Mouse (Mus musculus): Measurements from ENCODE around the gene Dvl2. TPM values are rescaled to one million over a fixed set of nuclear protein-coding genes. Genes with fewer than 3 reads are reported as not detected.
"Not testable (repeated sequence)": the region's sequence is repeated elsewhere in the genome, so short reads cannot be mapped to it uniquely, and the experiment has no call there.

The Dvl2 gene
- 25.8 and 27.1 TPM in 2 replicates for polyA plus RNA-seq (2015; fragmentation: Nextera tagmentation; extraction: Ambion mirVana)

DNA sequence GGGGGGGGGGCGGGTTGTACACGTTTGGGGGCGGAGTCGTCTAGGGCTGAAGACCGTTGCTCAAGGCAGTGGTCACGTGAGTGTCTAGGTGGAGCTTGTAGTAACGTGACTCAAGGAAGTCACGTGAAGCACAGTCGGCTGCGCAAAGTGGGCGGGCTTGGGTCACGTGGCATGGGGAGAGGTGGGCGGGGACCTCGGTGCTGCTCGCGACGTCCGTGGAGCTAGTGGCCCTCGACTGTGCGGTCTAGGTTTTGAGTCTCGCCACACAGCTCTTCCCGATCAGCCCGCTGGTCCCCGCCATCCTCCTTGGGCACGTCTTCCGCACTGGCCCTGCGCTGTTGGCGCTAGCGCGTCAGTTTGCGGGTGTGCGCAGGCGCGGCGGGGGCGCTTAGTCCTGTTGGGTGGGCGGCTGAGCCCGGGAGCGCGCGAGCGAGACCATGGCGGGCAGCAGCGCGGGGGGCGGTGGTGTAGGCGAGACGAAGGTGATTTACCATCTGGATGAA, at the start of gene Dvl2:
Gene Dvl2, plus strand, starts transcription at position 200 of the 503 bp plus-strand sequence.
- peak within 1 kb of the TSS; percentile 70 for H3K4me3 ChIP-seq (replicated peaks; ENCODE audit: low read depth, low read length)
- peak within 1 kb of the TSS; percentile 78 for H3K9ac ChIP-seq (ENCODE audit: low read depth, low read length)
- H3K4me1 ChIP-seq (replicated peaks; ENCODE audit: insufficient read depth, low read length) = peaks cover 20% of the 10 kb centered on the region; the same call in 1 of the 2 replicates
- no peak for TF ChIP-seq CTCF (IDR thresholded peaks at IDR 0.05; ENCODE audit: low read depth)
- DNase-seq (ENCODE audit: low spot score) = peak; percentile 99
- H3K9me3 ChIP-seq (replicated peaks; ENCODE audit: low read length) = no peaks in the 10 kb centered on the region
- WGBS = under 1% methylated on average over 48 of the region's 48 CpGs
- H3K4me2 ChIP-seq (ENCODE audit: low read length) = peak within 1 kb of the TSS; percentile 78
- no peaks in the 10 kb centered on the region for H3K27me3 ChIP-seq (ENCODE audit: insufficient read depth, low read length)
- H3K36me3 ChIP-seq (ENCODE audit: insufficient read depth, low read length) = peaks cover 22% of the 10 kb centered on the region
- peak; percentile 47 for ATAC-seq (replicated peaks; ENCODE audit: low FRiP score, low read depth)
- H3K27ac ChIP-seq = peak within 1 kb of the TSS; percentile 89

DNA sequence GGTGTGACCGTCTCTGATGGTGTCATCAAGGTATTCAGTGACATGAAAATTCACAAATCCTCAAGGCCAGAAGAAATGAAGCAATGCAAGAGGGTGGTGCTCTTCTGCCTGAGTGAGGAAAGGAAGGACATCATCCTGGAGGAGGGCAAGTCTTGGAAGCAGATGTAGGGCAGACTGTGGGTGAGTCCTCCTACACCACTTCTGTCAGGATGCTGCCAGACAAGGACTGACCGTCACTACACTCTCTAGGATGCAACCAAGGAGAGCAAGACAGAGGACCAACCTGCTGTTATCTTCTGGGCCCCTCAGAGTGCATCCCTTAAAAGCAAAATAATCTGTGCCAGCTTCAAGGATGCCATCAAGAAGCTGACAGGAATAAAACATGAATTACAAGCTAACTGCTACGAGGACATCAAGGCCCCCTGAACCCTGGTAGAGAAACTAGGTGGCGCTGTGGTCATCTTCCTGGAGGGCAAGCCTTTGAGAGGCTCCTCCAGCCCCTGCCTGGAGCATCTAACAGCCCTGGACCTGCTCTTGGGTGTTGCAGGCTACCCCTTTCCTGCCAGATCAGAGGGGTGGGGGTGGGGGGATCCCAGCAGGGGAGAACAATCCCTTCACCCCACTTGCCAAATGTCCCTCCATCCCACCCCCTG, 49.5 kb upstream of the Dvl2 start:
- H3K27ac ChIP-seq = no peak overlapping the region
- WGBS = 44% methylated on average over 4 of the region's 4 CpGs

DNA sequence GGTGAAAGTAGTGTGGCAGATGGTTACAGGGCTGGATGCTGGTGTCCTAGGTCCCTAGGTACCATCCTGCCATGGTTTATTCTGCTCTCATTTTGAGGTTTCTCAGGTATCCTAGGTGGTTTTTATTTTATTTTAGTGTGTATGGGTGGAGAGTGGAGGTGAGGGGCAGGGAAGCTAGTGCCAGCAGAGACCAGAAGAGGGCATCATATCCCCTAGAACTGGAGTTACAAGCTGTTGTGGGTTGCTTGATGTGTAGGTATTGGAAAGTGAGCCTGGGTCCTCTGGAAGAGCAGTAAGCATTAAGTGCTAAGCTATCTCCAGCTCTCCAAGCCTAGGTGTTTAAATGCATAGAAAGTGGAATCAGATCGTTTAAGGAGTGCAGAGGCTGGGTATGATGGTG, 48.1 kb upstream of the Dvl2 start:
- 36% methylated on average over 1 of the region's 1 CpGs for WGBS
- TF ChIP-seq CTCF (IDR thresholded peaks at IDR 0.05; ENCODE audit: low read depth) = peak; percentile 60
- ATAC-seq (replicated peaks; ENCODE audit: low FRiP score, low read depth) (no peak), DNase-seq (ENCODE audit: low spot score) (peak; percentile 34)
- H3K4me3 ChIP-seq (replicated peaks; ENCODE audit: low read depth, low read length) = no peak overlapping the region
- H3K27me3 ChIP-seq (ENCODE audit: insufficient read depth, low read length) = no peaks in the 10 kb centered on the region
- peaks cover 6% of the 10 kb centered on the region; the same call in 1 of the 2 replicates for H3K4me1 ChIP-seq (replicated peaks; ENCODE audit: insufficient read depth, low read length)
- H3K27ac ChIP-seq = no peak overlapping the region
- H3K36me3 ChIP-seq (ENCODE audit: insufficient read depth, low read length) = no peaks in the 10 kb centered on the region
- H3K9me3 ChIP-seq (replicated peaks; ENCODE audit: low read length) = no peaks in the 10 kb centered on the region
- H3K9ac ChIP-seq (ENCODE audit: low read depth, low read length) = no peak overlapping the region
- no peak overlapping the region for H3K4me2 ChIP-seq (ENCODE audit: low read length)

More for the DNA sequence above, 49.5 kb upstream of the Dvl2 start:
- Histone ChIP-seq H3K36me3 (ENCODE audit: insufficient read depth, low read length) (no peaks in the 10 kb centered on the region), H3K4me3 (replicated peaks; ENCODE audit: low read depth, low read length) (no peak overlapping the region), H3K27me3 (ENCODE audit: insufficient read depth, low read length) (no peaks in the 10 kb centered on the region), H3K4me2 (ENCODE audit: low read length) (no peak overlapping the region), H3K9me3 (replicated peaks; ENCODE audit: low read length) (no peaks in the 10 kb centered on the region), H3K4me1 (replicated peaks; ENCODE audit: insufficient read depth, low read length) (peaks cover 15% of the 10 kb centered on the region), H3K9ac (ENCODE audit: low read depth, low read length) (no peak overlapping the region)
- TF ChIP-seq CTCF (IDR thresholded peaks at IDR 0.05; ENCODE audit: low read depth) = peak; percentile 46
- DNase-seq (ENCODE audit: low spot score) (no peak), ATAC-seq (replicated peaks; ENCODE audit: low FRiP score, low read depth) (no peak)

DNA sequence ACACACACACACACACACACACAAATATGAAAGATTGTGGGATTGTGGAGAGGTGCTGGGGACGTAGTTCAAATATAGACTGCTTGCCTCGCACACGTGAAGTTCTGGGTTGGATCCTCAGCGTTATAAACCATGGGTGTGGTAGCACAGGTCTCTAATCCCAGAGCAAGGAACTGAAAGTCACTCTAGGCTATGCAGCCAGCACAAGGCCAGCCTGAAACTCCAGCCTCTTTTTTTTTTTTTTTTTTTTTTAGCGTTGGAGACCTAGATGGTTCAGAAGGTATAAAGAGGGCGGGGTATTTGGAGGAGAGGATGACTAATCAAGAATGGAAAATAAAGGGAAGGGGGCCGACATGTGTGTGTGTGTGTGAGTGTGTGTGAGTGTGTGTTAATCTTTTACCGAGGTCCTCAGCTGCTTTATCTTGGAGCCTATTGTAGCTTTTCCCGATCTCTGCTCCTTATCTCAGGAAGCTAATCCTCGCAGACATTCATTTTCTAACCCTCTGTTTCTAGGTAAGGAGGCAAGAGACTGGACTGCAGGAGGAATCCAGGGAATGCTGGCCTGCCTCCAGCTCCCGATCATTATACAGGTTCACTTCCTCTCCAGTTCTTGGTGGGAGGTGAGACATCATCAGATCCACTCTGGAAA, 47.0 kb upstream of the Dvl2 start:
- H3K27me3 ChIP-seq (ENCODE audit: insufficient read depth, low read length) = no peaks in the 10 kb centered on the region
- H3K4me1 ChIP-seq (replicated peaks; ENCODE audit: insufficient read depth, low read length) = no peaks in the 10 kb centered on the region
- H3K36me3 ChIP-seq (ENCODE audit: insufficient read depth, low read length) = no peaks in the 10 kb centered on the region
- no peak overlapping the region for H3K4me3 ChIP-seq (replicated peaks; ENCODE audit: low read depth, low read length)
- H3K4me2 ChIP-seq (ENCODE audit: low read length) = no peak overlapping the region
- no peak for TF ChIP-seq CTCF (IDR thresholded peaks at IDR 0.05; ENCODE audit: low read depth)
- no peak for DNase-seq (ENCODE audit: low spot score)
- H3K9me3 ChIP-seq (replicated peaks; ENCODE audit: low read length) = no peaks in the 10 kb centered on the region
- H3K27ac ChIP-seq = no peak overlapping the region
- no peak overlapping the region for H3K9ac ChIP-seq (ENCODE audit: low read depth, low read length)
- ATAC-seq (replicated peaks; ENCODE audit: low FRiP score, low read depth) = no peak
- 54% methylated on average over 11 of the region's 11 CpGs for WGBS

DNA sequence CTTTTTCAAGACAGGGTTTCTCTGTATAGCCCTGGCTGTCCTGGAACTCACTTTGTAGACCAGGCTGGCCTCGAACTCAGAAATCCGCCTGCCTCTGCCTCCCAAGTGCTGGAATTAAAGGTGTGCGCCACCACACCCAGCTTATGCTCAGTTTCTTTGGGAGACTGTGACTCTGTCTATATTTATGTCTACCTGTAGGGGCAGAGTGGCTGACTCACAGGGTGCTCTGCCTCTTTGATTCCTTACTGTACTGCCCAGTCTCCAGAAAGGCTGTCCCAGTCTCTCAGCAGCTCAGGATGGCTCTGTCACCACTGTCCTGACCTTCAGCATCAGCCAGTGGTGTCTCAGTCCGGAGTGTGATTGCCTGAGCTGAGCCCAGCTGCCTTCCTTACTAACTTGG, 44.8 kb upstream of the Dvl2 start:
- H3K9ac ChIP-seq (ENCODE audit: low read depth, low read length); H3K27me3 ChIP-seq (ENCODE audit: insufficient read depth, low read length); ATAC-seq (replicated peaks; ENCODE audit: low FRiP score, low read depth); H3K4me1 ChIP-seq (replicated peaks; ENCODE audit: insufficient read depth, low read length); H3K9me3 ChIP-seq (replicated peaks; ENCODE audit: low read length); H3K4me2 ChIP-seq (ENCODE audit: low read length); H3K36me3 ChIP-seq (ENCODE audit: insufficient read depth, low read length); H3K27ac ChIP-seq; DNase-seq (ENCODE audit: low spot score); H3K4me3 ChIP-seq (replicated peaks; ENCODE audit: low read depth, low read length): not testable (repeated sequence)
- 79% methylated on average over 4 of the region's 4 CpGs for WGBS

DNA sequence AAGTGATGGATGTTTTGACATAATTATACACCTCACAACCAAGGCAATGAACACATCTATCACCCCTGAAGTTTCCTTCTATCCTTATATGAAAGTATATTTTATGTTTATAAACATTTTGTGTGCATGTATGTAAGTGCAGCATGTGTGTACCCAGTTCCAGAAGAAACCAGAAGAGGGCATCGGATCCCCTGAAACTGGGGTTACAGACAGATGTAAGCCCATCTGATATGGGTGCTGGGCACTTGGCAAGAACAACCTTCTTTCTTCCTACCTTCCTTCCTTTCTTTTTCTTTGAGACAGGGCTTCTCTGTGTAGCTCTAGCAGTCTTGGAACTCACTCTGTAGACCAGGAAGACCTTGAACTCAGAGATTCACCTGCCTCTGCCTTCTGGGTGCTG, 44.2 kb upstream of the Dvl2 start:
- Histone ChIP-seq H3K36me3 (ENCODE audit: insufficient read depth, low read length) (no peaks in the 10 kb centered on the region), H3K4me2 (ENCODE audit: low read length) (no peak overlapping the region), H3K9ac (ENCODE audit: low read depth, low read length) (no peak overlapping the region), H3K27me3 (ENCODE audit: insufficient read depth, low read length) (no peaks in the 10 kb centered on the region), H3K9me3 (replicated peaks; ENCODE audit: low read length) (no peaks in the 10 kb centered on the region), H3K4me1 (replicated peaks; ENCODE audit: insufficient read depth, low read length) (no peaks in the 10 kb centered on the region), H3K4me3 (replicated peaks; ENCODE audit: low read depth, low read length) (no peak overlapping the region), H3K27ac (no peak overlapping the region)
- DNase-seq (ENCODE audit: low spot score) = no peak
- WGBS = 70% methylated on average over 1 of the region's 1 CpGs
- ATAC-seq (replicated peaks; ENCODE audit: low FRiP score, low read depth) = no peak
- peak; percentile 25; the same call in 1 of the 2 replicates for TF ChIP-seq CTCF (IDR thresholded peaks at IDR 0.05; ENCODE audit: low read depth)

Measured in kidney, postnatal 0 days (tissue).